Mouse (Mus musculus) E14TG2a.4 (cell line): ENCODE data around the gene Cfap206.

Experiments
- H3K27me3 ChIP-seq: 2 replicates; pipeline ENCODE4 v1.6.1; 2014; ENCODE audit warnings: low read length, control low read depth; ENCODE audit not compliant: insufficient read depth
- H3K36me3 ChIP-seq: 2 replicates; pipeline ENCODE4 v1.6.1; 2014; ENCODE audit warnings: low read length, control low read depth; ENCODE audit not compliant: insufficient read depth
- H3K4me1 ChIP-seq: replicated peaks from 2 replicates; pipeline ENCODE4 v1.6.1; 2014; ENCODE audit warnings: low read depth, low read length, control low read depth
- H3K4me3 ChIP-seq: replicated peaks from 2 replicates; pipeline ENCODE4 v1.5.1; 2014; ENCODE audit warnings: mild to moderate bottlenecking, low read length
- H3K9me3 ChIP-seq: 2 replicates; pipeline ENCODE4 v1.6.1; 2014; ENCODE audit warnings: low read length, control low read depth
- CTCF ChIP-seq: conservative IDR thresholded peaks from 2 replicates; pipeline ENCODE4 v1.5.1; 2014; ENCODE audit warnings: low read length
- NANOG ChIP-seq: IDR thresholded peaks from 2 replicates; pipeline ENCODE4 v1.6.1; 2014; ENCODE audit warnings: borderline replicate concordance, low read length, mixed read lengths
- POU5F1 ChIP-seq: IDR thresholded peaks from 2 replicates; pipeline ENCODE4 v1.6.1; 2014; ENCODE audit warnings: low read length, borderline replicate concordance

The Cfap206 gene

DNA sequence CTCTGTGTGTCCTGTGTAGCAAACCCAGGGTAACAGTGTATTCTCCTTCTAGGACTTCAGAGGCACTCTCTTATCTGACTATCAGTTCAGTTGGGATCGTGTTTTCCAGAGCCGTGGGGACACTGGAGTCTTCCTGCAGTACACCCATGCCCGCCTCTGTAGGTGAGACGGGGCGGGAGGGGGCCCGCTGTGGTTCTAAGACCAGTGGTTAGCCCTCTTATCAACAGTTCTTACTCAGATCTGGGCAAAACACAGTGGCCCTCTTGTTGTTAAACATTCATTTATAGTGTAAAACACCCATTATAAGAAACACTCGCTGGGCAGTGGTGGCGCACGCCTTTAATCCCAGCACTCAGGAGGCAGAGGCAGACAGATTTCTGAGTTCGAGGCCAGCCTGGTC, 73.9 kb downstream of the Cfap206 start:
- no peaks in the 10 kb centered on the region for H3K9me3 ChIP-seq
- no peaks in the 10 kb centered on the region for H3K27me3 ChIP-seq
- peaks cover 5% of the 10 kb centered on the region for H3K4me1 ChIP-seq
- peaks cover 90% of the 10 kb centered on the region for H3K36me3 ChIP-seq
- H3K4me3 ChIP-seq, result no peak overlapping the region
- TF ChIP-seq POU5F1 (no peak), NANOG (no peak), CTCF (no peak)

DNA sequence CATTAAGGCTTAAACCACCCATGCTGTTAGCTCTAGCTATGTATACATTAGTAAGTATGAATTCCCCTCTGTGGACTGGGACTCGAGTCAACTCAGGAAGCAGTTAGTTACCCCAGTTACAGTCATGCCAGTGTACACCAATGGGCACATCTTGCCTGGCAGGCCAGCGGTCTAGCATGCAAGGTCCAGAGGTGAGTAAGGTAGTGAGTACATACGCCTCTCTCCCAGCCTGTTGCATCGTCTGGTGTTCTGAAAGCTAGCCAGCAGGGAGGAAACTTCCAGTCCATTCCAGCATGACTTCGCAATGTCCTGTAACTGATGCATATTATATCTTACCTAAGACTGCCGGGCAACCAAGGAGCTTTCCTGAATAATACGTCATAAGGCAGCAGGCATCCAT, 76.8 kb downstream of the Cfap206 start:
- Histone ChIP-seq H3K36me3 (peaks cover 75% of the 10 kb centered on the region), H3K27me3 (no peaks in the 10 kb centered on the region), H3K4me1 (peaks cover 5% of the 10 kb centered on the region), H3K4me3 (no peak overlapping the region), H3K9me3 (no peaks in the 10 kb centered on the region)
- TF ChIP-seq POU5F1, result no peak
- no peak for TF ChIP-seq NANOG
- TF ChIP-seq CTCF, result no peak

DNA sequence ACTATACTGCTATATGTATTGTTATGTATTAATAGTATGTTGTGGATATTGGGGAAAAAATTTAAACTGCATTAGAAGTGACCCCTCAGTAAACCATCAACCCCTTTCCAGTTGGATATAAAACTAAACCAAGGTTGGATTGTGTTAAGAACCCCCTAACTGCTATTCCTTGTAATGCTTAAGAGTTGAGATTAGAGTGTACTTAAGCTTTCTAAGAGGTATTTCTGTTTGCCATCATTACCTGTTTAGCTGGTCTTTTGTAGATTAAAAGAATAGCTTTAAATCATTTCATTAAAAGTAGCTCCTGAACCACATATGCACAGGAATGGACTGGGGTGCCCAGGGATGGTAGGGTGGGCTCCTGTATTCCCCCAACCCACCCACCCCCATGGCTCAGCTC, 85.2 kb downstream of the Cfap206 start:
- no peak overlapping the region for H3K4me3 ChIP-seq
- H3K36me3 ChIP-seq, result peaks cover 69% of the 10 kb centered on the region
- TF ChIP-seq NANOG, result no peak
- H3K4me1 ChIP-seq, result no peaks in the 10 kb centered on the region
- H3K27me3 ChIP-seq, result no peaks in the 10 kb centered on the region
- no peaks in the 10 kb centered on the region for H3K9me3 ChIP-seq

DNA sequence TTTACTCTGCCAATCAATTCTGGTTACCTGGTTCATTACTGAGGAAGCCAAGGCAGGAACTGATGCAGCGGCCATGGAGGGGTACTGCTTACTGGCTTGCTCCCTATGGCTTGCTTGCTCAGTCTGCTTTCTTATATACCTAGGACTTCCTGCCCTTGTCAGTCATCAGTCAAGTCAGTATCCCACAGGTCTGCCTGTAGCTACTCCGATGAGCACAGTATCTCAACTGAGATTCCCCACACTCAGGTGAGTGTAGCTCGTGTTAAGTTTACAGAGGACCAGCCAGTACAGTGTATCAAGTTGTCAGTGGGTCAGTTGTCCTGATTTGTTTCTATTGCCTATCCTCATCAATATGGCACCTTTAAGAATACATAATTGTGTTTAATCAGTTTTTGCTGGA, 89.3 kb downstream of the Cfap206 start:
- Histone ChIP-seq H3K27me3 (no peaks in the 10 kb centered on the region), H3K4me3 (no peak overlapping the region), H3K36me3 (peaks cover 49% of the 10 kb centered on the region), H3K4me1 (no peaks in the 10 kb centered on the region), H3K9me3 (no peaks in the 10 kb centered on the region)
- no peak for TF ChIP-seq CTCF
- no peak for TF ChIP-seq NANOG
- no peak for TF ChIP-seq POU5F1

GRCm38 (mm10) chr4:34639745-34640364, 90.2 kb downstream of the Cfap206 start:
- Histone ChIP-seq H3K36me3 (peaks cover 50% of the 10 kb centered on the region), H3K27me3 (no peaks in the 10 kb centered on the region), H3K4me3 (no peak overlapping the region), H3K9me3 (no peaks in the 10 kb centered on the region), H3K4me1 (no peaks in the 10 kb centered on the region)
- no peak for TF ChIP-seq POU5F1
- no peak for TF ChIP-seq NANOG
- TF ChIP-seq CTCF, result no peak
